Mouse (Mus musculus) lung, postnatal 0 days (tissue): ENCODE measurements around the gene Erbb2.

Experiments
- CTCF ChIP-seq: IDR thresholded peaks from 2 replicates; pipeline ENCODE4 v1.5.1; 2016; ENCODE audit warnings: antibody characterized with exemption, mild to moderate bottlenecking
- EP300 ChIP-seq: IDR thresholded peaks from 2 replicates; pipeline ENCODE4 v1.6.1; 2016; ENCODE audit warnings: antibody characterized with exemption, mild to moderate bottlenecking, control low read depth

GRCm38 (mm10) chr11:98464516-98464915 is 52.2 kb downstream of the Erbb2 start:
- no peak for TF ChIP-seq CTCF
- TF ChIP-seq EP300 = no peak
